Mouse (Mus musculus): ENCODE results near the gene Nfkbiz.
A peak's percentile ranks its signal among the peaks of the same experiment; 100 is the strongest.
"Not testable (repeated sequence)": the region's sequence is repeated elsewhere in the genome, so short reads cannot be mapped to it uniquely, and the experiment has no call there.

Nfkbiz gene

DNA sequence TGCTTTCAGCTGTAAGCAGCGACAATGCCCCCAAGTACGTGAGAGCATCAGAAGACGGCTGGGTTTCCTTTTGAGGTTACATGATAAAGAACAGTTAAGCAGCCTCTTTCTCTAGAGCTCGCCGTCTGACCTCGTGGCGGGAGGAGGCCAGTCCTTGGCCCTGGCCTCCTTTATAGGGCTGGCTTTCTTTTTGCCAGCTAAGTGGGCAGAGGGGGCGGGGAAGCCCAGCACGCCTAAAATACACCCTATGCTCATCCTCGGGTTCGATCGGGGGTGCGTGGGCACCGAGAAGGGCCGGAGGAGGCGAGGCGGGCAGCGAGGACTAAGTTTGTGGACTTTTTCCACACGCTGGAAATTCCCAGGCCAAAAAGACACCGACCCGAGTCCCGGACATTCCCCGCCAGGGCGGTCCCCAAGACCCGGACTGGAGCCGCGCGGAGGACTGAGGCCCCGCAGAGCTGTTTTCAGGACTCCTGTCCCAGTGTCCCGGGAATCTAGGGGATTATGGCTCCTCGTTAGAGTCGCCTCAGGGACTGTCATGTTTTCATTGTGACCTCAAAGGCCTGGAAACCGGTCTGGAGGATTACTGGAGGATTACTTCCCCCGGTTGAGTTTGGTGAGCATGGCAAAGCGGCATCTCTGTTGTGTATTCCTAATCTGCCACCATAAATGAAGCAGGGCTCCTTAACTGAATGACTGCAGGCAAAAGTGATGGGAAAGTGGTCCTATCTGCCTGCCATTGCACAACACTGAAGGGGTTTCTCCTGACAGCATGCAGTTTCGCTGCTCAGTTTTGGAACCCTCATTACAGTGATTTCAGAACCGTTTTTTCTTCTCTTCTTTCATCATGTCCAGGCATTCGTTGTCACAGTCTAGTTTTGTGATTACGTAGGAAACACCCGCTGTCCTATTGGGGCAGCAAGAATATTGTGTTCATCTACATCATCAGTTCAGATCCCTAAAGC lies at the start of gene Nfkbiz:
Gene Nfkbiz (minus strand): TSS at position 390 of the 965 bp plus-strand sequence.
- DNase-seq = peak; percentile 88 to 90

DNA sequence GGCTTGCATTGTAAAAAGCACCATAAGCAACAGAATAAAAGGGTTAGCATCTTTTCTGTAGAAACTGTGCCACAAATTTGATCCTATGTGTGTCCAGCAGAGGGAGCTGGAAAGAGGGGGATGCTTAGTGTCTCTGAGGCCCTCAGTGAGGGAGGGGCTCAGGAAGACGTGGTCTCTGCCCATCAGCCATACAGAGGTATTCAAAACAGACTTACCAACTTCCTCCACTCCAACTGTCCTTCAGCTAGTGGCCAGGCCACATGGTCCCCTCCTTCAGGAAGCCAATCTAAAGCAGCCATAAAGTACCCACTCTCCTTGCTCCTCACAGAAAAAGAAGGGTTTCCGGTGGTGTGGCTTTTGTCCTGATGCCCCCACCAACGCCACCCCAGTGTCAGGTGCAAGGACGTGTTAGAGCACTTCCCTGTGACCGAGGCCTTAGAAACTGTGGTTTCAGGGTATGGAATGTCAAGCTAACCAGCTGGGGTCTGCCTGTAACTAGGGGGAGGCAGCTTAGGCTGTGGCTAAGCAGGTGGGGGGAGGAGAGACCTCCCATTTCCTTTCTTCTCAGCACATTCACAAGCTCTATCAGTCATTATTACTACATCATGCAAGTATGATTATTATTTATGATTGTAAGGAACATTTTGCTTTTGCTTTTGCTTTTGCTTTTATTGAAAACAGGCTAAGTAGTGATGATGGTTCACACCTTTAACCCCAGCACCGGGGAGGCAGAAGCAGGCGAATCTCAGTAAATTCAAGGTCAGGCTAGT lies 49.3 kb upstream of the Nfkbiz start:
- no peak for DNase-seq

DNA sequence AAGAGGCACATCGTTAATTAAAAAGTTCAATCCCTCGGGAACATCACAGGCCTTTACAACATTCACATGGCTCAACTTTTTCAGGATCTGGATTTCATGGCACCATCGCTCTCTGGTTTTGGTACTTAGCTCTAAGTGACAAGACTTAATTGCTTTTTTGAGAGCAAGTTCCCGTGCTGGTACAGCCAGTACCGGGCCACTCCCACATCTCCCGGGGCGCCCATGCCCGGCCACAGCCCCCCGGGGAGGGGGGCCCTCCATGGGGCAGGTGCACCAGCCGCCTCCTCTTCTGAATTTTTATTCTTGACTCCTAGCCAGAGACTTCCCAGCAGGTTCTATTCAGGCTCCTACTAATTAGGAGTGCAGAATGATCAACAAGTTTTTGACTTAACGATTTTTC lies 45.5 kb upstream of the Nfkbiz start:
- DNase-seq = no peak

DNA sequence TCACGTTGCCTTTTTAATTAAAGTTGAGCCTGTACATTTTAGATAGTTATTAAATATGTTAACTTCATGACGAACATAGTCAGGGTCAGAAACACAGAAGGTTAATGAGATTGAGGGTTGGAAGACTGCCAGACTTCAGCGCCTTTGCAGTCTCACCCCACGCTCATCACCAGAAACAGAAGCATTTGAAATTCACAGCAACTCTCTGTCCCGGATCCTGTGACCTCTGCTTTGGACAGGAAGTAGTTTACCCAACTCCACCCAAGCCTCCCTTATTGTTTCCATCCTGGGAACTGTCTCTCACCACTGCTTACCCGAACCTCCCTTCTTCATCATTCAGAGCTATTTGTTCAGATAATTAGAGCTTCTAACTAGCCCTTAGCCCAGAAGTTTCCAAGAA lies 37.3 kb upstream of the Nfkbiz start:
- no peak for DNase-seq

DNA sequence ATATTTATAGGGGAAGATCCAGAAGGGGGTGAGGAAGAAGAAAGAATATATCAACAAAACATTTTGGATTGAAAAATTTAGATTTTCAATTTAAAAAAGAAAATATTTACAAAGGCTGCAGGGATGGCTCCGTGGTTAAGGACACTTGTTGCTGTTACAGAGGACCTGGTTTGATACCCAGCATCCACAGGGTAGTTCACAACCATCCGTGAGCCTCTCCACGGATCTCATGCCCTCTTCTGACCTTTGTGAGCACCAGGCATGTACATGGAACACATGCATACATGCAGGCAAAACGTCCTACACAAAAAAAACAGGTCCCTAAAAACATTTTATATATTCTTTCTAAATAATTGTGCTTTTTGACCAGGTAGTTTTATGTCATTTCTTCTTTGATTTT lies 25.1 kb upstream of the Nfkbiz start:
- DNase-seq = no peak

DNA sequence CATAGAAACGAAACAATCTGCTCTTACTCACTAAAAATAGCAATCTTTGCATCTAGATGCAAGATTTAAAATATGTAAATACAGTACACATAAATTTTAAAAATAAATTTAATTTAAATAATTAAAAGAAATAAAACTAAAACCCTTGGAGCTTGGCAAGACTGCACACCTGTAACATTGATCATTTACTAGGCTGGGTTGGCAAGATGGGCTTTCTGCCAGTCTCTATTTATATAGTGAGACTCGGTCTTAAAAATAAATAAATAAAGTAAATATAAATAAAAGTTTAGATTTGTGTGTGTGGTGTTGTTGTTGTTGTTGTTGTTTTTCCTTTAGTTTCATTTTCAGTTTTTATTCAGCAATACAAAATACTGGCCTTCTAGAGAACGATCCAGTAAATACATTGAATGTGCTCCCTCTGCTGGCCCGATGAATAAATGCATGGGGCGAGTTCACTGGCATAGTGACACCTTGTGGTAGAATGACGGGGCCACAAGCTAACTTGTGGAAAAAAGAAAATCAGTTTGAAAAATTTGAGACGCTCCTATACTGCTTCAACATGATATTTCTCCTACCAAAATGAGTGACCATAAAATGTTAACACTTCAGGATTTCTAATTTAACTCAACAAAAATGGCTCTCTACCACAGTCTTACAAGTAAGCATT lies 24.6 kb upstream of the Nfkbiz start:
- DNase-seq = peak; percentile 69 to 74

DNA sequence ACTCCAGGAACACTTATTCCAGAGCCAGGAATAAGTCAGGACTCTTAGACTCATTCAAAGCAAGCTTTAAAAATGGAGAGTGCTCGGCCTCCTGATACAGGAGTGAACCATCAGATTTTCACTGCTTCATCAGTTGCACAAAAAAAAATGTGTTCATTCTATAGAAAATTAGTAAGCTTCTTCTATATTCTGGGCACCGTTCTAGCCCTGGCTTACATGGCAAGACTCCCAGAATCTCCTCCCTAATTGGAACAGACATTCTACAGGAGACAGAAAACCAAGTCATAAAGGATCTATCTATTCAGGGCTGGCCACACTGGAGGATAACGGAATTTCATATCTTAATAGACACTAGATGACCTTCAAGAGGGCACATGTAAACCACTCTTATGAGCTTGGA lies 22.4 kb upstream of the Nfkbiz start:
- no peak for DNase-seq

DNA sequence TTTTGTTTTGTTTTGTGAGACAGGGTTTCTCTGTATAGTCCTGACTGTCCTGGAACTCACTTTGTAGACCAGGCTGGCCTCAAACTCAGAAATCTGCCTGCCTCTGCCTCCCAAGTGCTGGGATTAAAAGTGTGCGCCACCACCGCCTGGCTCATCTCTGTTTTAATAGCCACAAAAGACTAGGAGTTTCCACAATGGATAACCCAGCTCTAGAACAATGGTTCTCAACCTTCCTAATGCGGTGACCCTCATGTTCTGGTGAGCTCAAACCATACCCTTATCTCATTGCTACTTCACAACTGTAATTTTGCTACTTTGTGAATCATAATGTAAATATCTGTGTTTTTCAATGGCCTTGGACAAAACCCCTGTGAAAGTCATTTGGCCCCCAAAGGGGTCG lies 20.7 kb upstream of the Nfkbiz start:
- not testable (repeated sequence) for DNase-seq

DNA sequence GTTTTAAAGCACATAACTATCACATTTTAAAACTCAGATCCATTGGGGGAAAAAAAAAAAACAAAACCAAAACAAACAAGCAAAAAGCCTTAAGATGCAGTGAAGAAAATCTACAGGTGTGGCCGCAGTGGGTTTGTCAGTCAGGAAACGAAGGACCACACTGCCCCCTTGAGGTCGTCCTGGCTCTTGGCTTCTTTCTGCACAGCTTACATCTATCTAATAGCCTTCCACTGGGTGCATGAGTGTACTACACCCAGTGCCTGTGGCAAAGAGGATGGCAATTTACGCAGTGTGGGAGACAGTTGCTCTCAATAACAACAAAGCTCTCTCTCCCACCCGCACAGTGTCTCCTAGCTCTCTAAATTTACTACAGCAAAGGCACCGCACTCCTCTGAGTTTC lies 19.8 kb upstream of the Nfkbiz start:
- peak; percentile 67 to 70 for DNase-seq

DNA sequence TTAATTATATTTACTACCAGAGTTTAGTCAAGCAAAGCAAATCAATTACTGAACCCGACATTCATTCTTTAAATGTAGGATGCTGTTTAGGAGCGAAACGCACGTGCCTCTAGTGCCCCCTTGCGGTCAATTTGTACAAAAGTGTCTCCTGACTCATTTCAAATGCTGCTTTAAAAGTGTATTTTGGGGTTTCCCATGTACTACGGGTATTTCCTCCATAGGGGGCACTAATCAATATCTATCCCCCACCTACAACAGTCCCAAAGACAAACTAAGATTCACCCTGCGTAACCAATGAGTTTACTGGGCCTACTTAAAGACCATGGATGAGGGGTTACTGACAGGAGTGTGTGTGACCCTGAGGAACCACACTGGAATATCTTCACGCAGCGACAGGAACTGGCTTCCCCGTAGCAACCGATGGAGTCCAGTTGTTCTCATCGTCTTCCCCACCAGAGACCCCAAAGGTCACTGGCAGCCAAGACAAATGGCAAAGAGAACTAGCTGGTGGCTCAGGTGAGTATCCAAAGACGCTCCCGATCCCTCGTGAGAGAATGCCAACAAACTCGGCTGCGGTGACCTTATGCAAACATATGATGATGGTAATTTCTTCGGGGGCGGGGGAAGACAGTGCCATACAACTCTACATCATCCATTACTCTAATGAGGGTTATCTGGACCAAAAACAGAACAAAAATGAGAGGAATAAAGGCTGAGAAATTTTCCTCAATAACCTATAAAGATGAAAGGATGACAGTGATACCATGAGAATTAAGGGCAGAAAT lies 14.4 kb upstream of the Nfkbiz start:
- DNase-seq = peak; percentile 80

DNA sequence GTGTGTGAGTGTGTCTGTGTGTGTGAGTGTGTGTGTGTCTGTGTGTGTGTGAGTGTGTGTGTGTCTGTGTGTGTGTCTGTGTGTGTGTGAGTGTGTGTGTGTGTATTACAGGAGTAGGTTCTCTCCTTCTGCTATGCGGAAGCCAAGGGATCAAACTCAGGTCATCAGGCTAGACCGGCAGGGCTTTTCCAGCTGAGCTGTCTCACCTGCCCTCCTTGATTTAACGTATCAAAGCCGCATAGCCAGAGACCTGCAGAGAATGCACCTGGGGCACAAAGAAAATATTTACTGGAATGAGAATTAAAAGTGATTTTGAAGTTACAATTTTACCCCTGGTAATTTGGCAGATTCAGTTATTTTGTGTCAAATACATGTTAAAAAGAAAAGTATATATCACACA lies 13.8 kb upstream of the Nfkbiz start:
- DNase-seq = no peak

DNA sequence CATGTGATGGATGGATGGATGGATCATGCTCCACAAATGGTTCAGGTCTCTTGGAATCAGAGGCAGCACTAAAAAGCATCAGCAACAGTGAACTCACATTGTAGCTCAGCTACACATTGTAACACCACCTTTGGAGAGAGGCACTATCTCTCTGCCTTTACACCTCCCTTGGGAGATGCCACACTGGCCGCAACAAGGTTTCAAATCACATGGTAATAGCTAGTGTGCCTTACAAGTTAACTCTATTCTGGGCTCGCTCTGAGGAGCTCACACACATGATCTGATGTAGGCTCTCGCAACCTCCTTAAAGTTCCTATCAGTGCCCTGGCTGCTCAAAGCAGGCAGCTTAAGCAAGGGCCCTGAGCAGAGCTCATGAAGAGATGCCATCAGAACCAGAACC lies 11.8 kb upstream of the Nfkbiz start:
- no peak for DNase-seq

DNA sequence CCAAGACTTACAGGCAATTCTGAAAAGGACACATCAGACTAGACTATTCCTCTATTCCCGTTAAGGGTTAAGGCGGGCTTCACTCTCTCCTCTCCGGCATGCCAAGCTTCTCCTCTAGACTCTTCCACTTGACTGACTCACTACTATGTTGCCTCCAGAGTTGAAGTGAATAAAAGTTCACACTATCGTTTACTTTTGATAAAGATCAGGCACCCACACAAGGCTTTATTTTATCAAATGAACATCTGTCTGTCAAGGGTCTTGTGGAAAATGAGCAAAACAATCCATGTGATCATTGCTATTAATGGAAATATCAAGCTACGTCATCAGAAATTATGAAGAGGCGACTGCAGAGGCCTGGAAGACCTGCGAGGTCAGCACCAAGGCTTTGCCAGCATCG lies 9.0 kb upstream of the Nfkbiz start:
- DNase-seq = no peak

DNA sequence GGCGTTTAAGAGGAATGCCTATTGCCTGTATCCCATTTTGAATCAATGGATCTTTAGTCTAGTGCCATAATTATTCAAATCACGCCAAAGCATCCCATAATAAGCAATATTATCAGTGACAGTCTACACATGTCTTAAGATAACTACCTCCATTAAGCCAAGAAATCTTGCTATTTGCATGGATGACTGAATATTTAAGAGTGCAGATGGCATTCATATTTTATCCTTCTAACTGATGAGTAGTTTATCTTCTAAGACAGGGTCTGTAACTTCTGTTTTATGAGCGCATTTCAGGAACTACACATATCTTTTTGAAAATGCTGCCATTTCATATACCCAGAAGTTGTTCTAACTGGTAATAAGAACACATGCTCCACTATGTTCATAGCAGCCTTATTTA lies 6.1 kb upstream of the Nfkbiz start:
- DNase-seq = no peak

DNA sequence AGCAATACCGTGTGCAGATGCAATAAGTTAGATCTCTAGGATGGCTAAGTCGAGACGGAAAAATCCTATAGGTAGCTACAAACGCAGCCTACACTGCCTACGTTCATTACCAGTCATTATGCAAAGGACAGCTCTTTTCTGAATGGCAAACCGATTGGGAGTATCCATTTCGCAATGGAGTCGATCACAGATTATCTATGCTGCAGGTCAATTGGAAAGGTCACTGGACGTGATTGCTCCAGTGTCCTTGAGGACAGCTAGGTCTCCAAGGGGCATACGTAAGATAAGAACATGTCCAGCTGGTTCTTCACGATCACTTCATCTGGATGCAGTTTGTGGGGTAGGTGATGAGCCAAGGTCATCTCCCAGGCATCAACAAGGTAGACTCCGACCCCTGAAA lies 5.2 kb upstream of the Nfkbiz start:
- no peak for DNase-seq

DNA sequence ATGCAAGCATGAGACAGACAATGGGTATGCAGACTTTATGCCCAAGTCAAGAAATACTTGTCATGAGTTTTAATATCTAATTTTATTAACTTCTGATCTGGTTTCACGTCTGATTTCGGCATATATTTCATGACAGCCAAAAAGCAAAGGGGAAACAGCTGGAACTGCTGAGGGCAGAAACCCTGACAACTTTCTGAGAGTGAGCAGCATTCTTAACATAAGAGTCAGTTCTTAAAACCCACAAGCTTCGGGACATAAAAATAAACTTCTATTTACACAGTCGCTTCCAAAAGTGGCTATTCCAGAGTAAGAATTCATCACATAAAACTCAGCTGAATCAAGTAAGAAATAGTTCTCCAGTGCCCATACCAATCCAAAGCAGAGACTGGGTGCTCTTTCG lies 4.4 kb upstream of the Nfkbiz start:
- no peak for DNase-seq

DNA sequence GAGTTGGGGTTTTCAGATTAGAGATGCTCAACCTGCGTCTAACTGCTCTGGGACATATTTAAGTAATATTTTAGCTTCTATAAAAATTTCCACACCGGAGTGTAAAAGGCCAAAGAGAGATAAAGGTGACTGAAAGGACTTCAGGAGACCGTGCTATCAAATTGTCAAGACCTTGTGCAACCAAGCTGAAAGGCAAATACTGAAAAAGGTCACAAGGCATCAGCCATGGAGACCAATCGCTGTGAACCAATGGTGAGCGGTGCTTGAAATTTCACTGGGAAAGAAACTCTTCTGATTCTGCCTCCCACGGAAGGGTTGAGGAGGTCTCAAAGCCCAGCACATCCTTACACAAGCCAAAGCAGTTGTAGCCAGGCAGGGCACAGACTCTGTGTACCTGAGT lies 2.8 kb upstream of the Nfkbiz start:
- no peak for DNase-seq

DNA sequence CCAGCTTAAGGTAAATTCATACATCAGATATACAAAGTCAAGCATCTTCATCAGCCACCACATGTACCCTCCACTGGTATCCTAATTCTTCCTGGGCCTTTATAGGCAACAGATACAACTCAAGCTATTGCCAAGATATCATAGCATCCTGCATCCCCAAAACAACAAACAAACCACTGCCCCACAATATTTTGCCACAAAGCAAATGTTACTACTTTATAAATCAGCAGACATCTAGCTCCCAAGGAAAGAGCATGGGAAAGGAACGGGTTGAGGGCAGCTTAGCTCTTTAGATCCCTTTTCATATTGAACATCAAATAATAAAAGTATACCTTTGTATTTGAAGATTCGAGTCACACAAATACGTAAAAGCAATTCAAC lies 580 bp downstream of the Nfkbiz start:
- DNase-seq = no peak

DNA sequence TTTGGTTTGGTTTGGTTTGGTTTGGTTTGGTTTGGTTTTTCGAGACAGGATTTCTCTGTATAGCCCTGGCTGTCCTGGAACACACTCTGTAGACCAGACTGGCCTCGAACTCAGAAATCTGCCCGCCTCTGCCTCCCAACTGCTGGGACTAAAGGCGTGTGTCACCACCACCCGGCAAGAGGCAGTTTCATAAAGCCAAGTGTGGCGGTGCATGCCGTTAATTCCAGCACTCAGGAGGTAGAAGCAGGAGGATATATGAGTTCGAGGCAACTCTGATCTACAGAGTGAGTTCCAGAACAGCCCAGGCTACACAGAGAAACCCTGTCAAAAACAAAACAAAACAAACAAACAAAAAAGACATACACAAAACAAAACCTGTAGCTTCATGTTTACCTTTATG lies 1.0 kb downstream of the Nfkbiz start:
- not testable (repeated sequence) for DNase-seq

DNA sequence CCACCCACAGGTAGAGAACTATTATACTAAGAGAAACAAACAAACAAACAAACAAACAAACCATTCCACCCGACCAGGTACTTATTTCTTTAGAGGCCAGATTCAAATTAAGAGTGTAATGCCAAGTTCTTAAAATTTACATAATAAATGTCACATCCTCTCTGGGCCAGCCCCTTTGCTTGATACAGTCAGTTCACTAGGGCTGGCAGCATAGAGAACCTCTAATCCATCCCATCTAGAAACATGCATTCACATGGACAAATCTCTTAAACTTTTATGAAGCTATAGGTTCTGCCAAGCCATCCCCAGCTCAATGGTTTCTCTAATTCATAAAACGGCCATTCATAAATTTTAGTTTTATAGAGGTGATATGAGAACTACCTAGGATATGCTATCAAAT lies 1.5 kb downstream of the Nfkbiz start:
- no peak for DNase-seq

DNA sequence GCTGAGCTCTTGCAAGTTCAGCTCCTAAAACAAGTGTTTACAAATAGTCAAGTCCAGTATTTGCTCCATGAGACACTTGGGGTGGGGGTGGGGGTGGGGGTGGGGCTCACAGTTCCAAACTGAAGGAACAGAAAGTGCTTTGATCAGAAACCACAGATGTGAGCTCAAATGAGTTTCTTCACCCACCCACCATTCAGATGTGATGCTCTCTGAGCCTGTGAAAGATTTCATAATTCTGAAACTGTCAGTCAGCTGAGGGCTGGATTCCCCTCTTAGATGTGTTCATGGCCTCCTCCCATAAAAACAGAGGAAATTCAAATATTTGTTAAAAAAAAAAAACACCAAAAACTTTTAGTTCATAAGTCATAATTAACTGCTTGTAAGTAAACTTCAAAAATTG lies 2.9 kb downstream of the Nfkbiz start:
- DNase-seq = no peak

DNA sequence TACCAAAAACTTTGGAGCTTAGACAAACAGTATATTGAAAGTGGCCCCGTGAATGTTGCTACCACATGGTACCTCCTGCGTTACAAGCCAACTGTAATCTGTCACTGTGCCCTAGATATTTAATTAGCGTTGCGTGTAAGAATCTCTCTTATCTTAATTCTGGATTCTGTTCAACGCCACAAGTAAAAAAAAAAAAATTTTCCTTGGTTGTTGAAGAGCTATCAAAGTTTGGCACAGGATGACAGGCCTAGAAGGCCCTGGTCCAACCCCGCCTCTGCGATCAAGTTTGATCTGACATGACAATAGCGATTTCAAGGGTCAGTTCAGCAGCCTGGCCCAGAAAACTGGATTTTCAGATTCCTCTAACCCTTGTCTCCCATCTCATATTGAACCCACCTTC lies 6.1 kb downstream of the Nfkbiz start:
- no peak for DNase-seq

DNA sequence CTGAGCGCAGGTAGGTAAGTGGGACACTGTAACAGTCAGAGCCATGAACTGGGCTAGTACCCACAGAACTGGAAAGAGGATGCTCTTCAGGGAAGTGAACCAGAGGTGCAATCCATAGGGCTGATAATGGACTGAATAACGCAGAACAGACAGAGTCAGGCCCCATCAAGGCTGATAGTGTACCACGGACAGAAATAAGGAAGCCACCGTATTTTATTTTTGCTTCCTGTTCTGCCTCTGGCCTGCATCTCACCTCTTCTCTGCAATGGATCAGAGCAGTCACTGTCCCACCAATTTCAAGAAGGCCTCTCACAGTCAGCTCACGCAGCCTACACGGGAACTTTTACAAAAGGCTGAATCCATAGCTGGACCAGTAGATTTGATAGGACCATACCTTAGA lies 6.7 kb downstream of the Nfkbiz start:
- no peak for DNase-seq
